Mouse (Mus musculus) heart, postnatal 0 days (tissue): ENCODE results near the gene Kifc5b. TPM values are rescaled to one million over a fixed set of nuclear protein-coding genes. Genes with fewer than 3 reads are reported as not detected.
"Not testable (repeated sequence)": the region's sequence is repeated elsewhere in the genome, so short reads cannot be mapped to it uniquely, and the experiment has no call there.

ENCODE experiments used
- ATAC-seq: fragments of 200-750 bp; cut with Nextera tagmentation; 2 replicates; pipeline ENCODE4 v1.8.0; 2017; ENCODE audit warnings: low read depth, moderate number of reproducible peaks, moderate library complexity; ENCODE audit not compliant: insufficient read depth
- DNase-seq: peaks from one replicate; pipeline ENCODE4 v3.0.0-alpha.2; 2016; ENCODE audit warnings: low spot score
- H3K27ac ChIP-seq: fragments of 300-500 bp; sonication (generic); 2 replicates; pipeline ENCODE4 v1.5.1; 2014; ENCODE audit warnings: low read depth, mild to moderate bottlenecking
- H3K27me3 ChIP-seq: fragments of 300-500 bp; sonication (generic); 2 replicates; pipeline ENCODE4 v1.6.1; 2014; ENCODE audit warnings: low read length, mixed read lengths; ENCODE audit not compliant: control insufficient read depth, insufficient read depth
- H3K36me3 ChIP-seq: fragments of 300-500 bp; sonication (generic); replicated peaks from 2 replicates; pipeline ENCODE4 v1.6.1; 2014; ENCODE audit warnings: low read length, mixed read lengths; ENCODE audit not compliant: control insufficient read depth, insufficient read depth
- H3K4me1 ChIP-seq: fragments of 300-500 bp; sonication (generic); 2 replicates; pipeline ENCODE4 v1.6.1; 2014; ENCODE audit warnings: antibody characterized with exemption; ENCODE audit not compliant: control insufficient read depth, insufficient read depth
- H3K4me2 ChIP-seq: fragments of 300-500 bp; sonication (generic); 2 replicates; pipeline ENCODE4 v1.6.1; 2014; ENCODE audit warnings: low read depth, mild to moderate bottlenecking, low read length, moderate library complexity
- H3K4me3 ChIP-seq: fragments of 300-500 bp; sonication (generic); 2 replicates; pipeline ENCODE4 v1.5.1; 2014; ENCODE audit warnings: low read depth, low read length
- H3K9ac ChIP-seq: fragments of 300-500 bp; sonication (generic); replicated peaks from 2 replicates; pipeline ENCODE4 v1.6.1; 2014; ENCODE audit warnings: low read depth, low read length, mixed read lengths
- H3K9me3 ChIP-seq: fragments of 300-500 bp; sonication (generic); replicated peaks from 2 replicates; pipeline ENCODE4 v1.6.1; 2016; ENCODE audit warnings: low read length; ENCODE audit not compliant: control insufficient read depth
- CTCF ChIP-seq: IDR thresholded peaks from 2 replicates; pipeline ENCODE4 v1.5.1; 2016; ENCODE audit warnings: antibody characterized with exemption, control low read depth, low read depth
- EP300 ChIP-seq: IDR thresholded peaks from 2 replicates; pipeline ENCODE4 v1.6.1; 2016; ENCODE audit warnings: antibody characterized with exemption, low read depth
- WGBS: fragments of 180-500 bp; shearing (Covaris S2); extraction: QIAGEN DNeasy Blood & Tissue Kit; methylation state at CpG from one replicate; pipeline ENCODE4 v1.1.7; 2014; 5-methylcytosine and 5-hydroxymethylcytosine counted together
- polyA plus RNA-seq: library from polyadenylated mRNA; unstranded; fragments of >200 nt; fragmentation: Nextera tagmentation; extraction: Ambion mirVana; gene quantifications from 2 replicates; pipeline ENCODE4 v1.2.1, GENCODE M21; 2015
- total RNA-seq: library from RNA; depleted of rRNA; stranded (reverse); fragments of >200 nt; gene quantifications from 2 replicates; pipeline ENCODE4 v1.2.3, GENCODE M21; 2014; ENCODE audit warnings: low replicate concordance

The Kifc5b gene
- total and polyA plus RNA-seq, 2 experiments from 2014 or later, result 0.93 to 4.5 TPM

DNA sequence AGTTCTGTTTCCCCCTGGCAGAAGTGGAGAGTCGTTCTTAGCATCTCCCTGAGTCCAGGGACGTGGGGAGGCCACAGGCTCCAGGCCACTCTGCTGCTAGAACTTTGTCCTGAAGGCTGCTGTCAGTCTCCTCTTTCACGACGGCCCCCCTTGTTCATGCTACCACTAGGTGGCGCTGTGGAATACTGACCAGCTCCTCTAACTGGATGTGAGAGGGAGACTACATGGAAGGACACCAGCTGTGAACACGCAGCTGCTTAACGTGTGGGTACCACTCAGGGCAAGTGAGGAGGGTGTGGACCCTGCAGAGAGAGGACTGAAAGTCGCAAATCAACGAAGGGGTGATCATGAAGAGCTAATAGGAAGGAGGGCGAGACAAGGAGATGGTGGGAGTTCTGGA is 21.3 kb upstream of the Kifc5b start:
- peaks cover 22% of the 10 kb centered on the region for H3K4me1 ChIP-seq
- 0 out of 2 replicates have a peak, but pooled peaks have one; percentile 24 for ATAC-seq

DNA sequence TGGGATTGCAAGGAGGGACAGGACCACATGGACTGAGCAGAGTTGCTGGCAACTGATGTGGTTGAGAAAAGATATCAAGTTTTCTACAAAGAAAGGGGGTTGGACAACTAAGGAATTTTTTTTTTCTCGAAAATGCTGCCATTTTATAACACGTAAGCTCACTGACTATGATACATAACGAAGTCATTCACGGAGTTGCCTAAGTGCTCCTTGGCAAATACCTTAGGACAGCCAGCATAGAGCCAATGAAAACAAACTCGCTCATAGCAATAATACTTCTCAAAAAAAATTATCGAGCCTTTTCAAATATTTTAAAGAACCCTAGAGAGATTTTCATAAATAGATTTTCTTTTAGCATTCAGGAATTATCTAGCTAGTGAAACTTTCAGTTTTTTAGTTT is 16.0 kb upstream of the Kifc5b start:
- TF ChIP-seq EP300 (no peak), CTCF (no peak)
- H3K36me3 ChIP-seq, result no peaks in the 10 kb centered on the region
- ATAC-seq (no peak), DNase-seq (no peak)
- H3K9me3 ChIP-seq, result no peaks in the 10 kb centered on the region
- H3K27ac ChIP-seq, result no peak overlapping the region
- no peaks in the 10 kb centered on the region for H3K27me3 ChIP-seq
- no peak overlapping the region for H3K4me2 ChIP-seq
- 71% methylated on average over 6 of the region's 6 CpGs for WGBS
- H3K9ac ChIP-seq, result no peak overlapping the region
- H3K4me3 ChIP-seq, result no peak overlapping the region
- H3K4me1 ChIP-seq, result no peaks in the 10 kb centered on the region; the same call in 1 of the 2 replicates

More for the DNA sequence above, 21.3 kb upstream of the Kifc5b start:
- Histone ChIP-seq H3K9ac (no peak overlapping the region), H3K4me2 (no peak overlapping the region), H3K4me3 (no peak overlapping the region), H3K36me3 (no peaks in the 10 kb centered on the region), H3K27me3 (no peaks in the 10 kb centered on the region), H3K9me3 (no peaks in the 10 kb centered on the region), H3K27ac (no peak overlapping the region)
- TF ChIP-seq EP300 (no peak), CTCF (peak; percentile 96)
- 21% methylated on average over 10 of the region's 10 CpGs for WGBS
- DNase-seq, result peak; percentile 66

DNA sequence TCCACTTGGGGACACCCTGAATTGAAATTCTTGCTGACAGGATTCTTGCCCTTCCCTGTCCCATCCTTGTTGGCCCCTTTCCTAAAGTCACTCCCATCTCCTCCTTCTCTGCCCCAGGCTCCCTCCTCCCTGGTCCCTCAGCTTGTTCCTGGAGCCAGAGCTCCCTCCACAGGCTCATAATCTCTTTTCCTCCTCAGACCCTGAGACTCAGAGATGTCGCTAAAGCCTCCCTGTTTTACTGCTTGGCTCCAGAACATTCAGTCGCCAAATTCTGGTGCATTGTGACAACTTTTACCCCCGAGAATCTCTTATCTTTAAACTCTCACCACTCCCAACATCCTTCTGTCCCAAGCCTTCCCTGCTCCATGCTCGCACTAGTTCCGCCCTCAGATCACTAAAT is 12.6 kb upstream of the Kifc5b start:
- 42% methylated on average over 5 of the region's 5 CpGs for WGBS
- TF ChIP-seq EP300 (no peak), CTCF (peak; percentile 19; the same call in 1 of the 2 replicates)

DNA sequence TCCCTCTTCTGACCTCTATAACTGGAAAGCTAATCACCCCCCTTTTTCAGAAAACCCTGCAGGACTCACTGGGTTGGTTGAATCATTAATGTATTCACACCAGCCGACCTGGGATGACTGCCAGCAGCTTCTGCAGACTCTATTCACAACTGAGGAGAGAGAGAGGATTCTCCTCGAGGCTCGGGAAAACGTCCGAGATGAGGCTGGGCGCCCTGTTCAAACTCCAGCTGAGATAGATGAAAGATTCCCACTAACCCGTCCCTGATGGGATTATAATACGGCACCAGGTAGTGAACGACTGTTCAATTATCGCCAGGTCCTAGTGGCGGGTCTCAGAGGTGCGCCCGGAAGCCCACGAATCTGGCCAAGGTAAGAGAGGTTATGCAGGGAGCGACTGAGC is 9.4 kb upstream of the Kifc5b start:
- H3K4me3 ChIP-seq, DNase-seq, H3K36me3 ChIP-seq, H3K4me2 ChIP-seq, H3K27me3 ChIP-seq, H3K9ac ChIP-seq, H3K9me3 ChIP-seq, H3K27ac ChIP-seq, H3K4me1 ChIP-seq, ATAC-seq: not testable (repeated sequence)
- 85% methylated on average over 14 of the region's 15 CpGs for WGBS

More for the DNA sequence above, 12.6 kb upstream of the Kifc5b start:
- Histone ChIP-seq H3K27me3 (no peaks in the 10 kb centered on the region), H3K9me3 (no peaks in the 10 kb centered on the region), H3K36me3 (no peaks in the 10 kb centered on the region), H3K9ac (no peak overlapping the region), H3K4me2 (no peak overlapping the region), H3K4me1 (no peaks in the 10 kb centered on the region), H3K4me3 (no peak overlapping the region), H3K27ac (no peak overlapping the region)
- ATAC-seq (peak; percentile 30; the same call in 1 of the 2 replicates), DNase-seq (no peak)

DNA sequence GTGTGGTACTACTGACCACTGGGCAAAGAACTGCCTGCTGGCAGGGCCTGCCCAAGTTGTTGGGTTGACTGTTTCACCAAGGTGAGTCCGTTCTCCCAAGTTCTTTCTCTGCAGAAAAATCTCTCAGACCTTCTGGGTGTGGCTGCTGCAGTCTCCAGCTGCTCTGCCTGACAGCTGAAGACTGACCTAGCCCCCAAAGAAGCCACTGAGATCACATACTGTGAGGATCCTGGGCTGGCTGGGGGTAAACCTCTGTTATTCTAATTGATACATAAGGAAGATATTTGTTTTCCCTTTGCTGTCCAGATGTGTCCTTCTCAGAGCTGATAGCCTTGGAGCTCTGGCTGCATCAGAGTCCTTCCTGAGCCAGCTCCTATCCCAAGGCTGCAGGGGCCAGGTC is 1.6 kb upstream of the Kifc5b start:
- no peak overlapping the region for H3K27ac ChIP-seq
- WGBS, result 73% methylated on average over 1 of the region's 1 CpGs

DNA sequence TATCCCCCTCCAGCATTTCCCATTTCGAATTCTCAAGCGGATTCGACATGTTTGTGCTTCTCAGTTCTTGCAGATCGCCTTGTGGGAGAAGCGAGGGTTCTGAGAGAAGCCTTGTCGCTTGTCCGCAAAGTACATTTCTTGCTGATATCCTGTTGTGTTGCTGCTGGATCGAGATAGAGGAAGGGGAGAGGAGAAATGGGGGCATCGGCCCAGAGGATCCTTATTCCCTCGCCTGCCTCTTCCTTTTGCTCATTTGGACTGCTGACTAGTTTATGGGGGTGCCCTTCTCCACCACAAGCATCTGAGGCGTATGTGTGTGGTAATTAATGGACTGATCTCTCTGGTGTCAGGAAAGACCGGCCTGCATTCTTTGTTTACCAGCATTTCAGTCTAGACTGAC is 669 bp downstream of the Kifc5b start:
- H3K36me3 ChIP-seq, H3K27me3 ChIP-seq, H3K9me3 ChIP-seq, H3K4me1 ChIP-seq, ATAC-seq, DNase-seq: not testable (repeated sequence)
- Histone ChIP-seq H3K4me3 (peak overlapping the region; percentile 80), H3K27ac (peak overlapping the region; percentile 64; the same call in 1 of the 2 replicates), H3K9ac (peak overlapping the region; percentile 69), H3K4me2 (peak overlapping the region; percentile 78)
- under 1% methylated on average over 12 of the region's 12 CpGs for whole genome bisulfite sequencing

More for the DNA sequence above, 1.6 kb upstream of the Kifc5b start:
- Histone ChIP-seq H3K4me3 (no peak overlapping the region), H3K9me3 (no peaks in the 10 kb centered on the region), H3K27me3 (no peaks in the 10 kb centered on the region), H3K4me2 (no peak overlapping the region), H3K4me1 (no peaks in the 10 kb centered on the region), H3K9ac (no peak overlapping the region), H3K36me3 (no peaks in the 10 kb centered on the region)
- ATAC-seq, result no peak
- no peak for DNase-seq
- TF ChIP-seq CTCF, result no peak
- no peak for TF ChIP-seq EP300
